Mouse (Mus musculus) liver, embryonic 13.5 days (tissue): ENCODE data around the gene Eva1a. TPM values are rescaled to one million over a fixed set of nuclear protein-coding genes. Genes with fewer than 3 reads are reported as not detected.

Experiments
- ATAC-seq: fragments of 200-750 bp; cut with Nextera tagmentation; 2 replicates; pipeline ENCODE4 v1.8.0; 2017; ENCODE audit warnings: low read depth, mild to moderate bottlenecking, moderate number of reproducible peaks, moderate library complexity
- DNase-seq: peaks from one replicate; pipeline ENCODE4 v3.0.0; 2022
- H3K27ac ChIP-seq: fragments of 300-500 bp; sonication (generic); 2 replicates; pipeline ENCODE4 v1.5.1; 2015; ENCODE audit warnings: moderate library complexity, mild to moderate bottlenecking, inconsistent platforms
- H3K27me3 ChIP-seq: fragments of 300-500 bp; sonication (generic); 2 replicates; pipeline ENCODE4 v1.6.1; 2015; ENCODE audit warnings: mild to moderate bottlenecking, inconsistent platforms
- H3K36me3 ChIP-seq: fragments of 300-500 bp; sonication (generic); 2 replicates; pipeline ENCODE4 v1.6.1; 2015; ENCODE audit warnings: mild to moderate bottlenecking, inconsistent platforms
- H3K4me1 ChIP-seq: fragments of 300-500 bp; sonication (generic); replicated peaks from 2 replicates; pipeline ENCODE4 v1.6.1; 2015; ENCODE audit warnings: inconsistent platforms
- H3K4me2 ChIP-seq: fragments of 300-500 bp; sonication (generic); 2 replicates; pipeline ENCODE4 v1.6.1; 2015; ENCODE audit warnings: inconsistent platforms, mild to moderate bottlenecking, moderate library complexity
- H3K4me3 ChIP-seq: fragments of 300-500 bp; sonication (generic); replicated peaks from 2 replicates; pipeline ENCODE4 v1.5.1; 2015; ENCODE audit warnings: mild to moderate bottlenecking, inconsistent platforms
- H3K9ac ChIP-seq: fragments of 300-500 bp; sonication (generic); 2 replicates; pipeline ENCODE4 v1.6.1; 2015; ENCODE audit warnings: mild to moderate bottlenecking, inconsistent platforms
- H3K9me3 ChIP-seq: fragments of 300-500 bp; sonication (generic); replicated peaks from 2 replicates; pipeline ENCODE4 v1.6.1; 2016; ENCODE audit warnings: inconsistent platforms
- WGBS: fragments of 180-500 bp; shearing (Covaris S2); methylation state at CpG from one replicate; pipeline ENCODE4 v1.1.7; 2015; ENCODE audit not compliant: insufficient replicate concordance; 5-methylcytosine and 5-hydroxymethylcytosine counted together
- polyA plus RNA-seq: library from polyadenylated mRNA; unstranded; fragments of >200 nt; fragmentation: Nextera tagmentation; extraction: Ambion mirVana; gene quantifications from 2 replicates; pipeline ENCODE4 v1.2.1, GENCODE M21; 2015

Gene Eva1a
- 5.1 and 6.4 TPM in 2 replicates for polyA plus RNA-seq

DNA sequence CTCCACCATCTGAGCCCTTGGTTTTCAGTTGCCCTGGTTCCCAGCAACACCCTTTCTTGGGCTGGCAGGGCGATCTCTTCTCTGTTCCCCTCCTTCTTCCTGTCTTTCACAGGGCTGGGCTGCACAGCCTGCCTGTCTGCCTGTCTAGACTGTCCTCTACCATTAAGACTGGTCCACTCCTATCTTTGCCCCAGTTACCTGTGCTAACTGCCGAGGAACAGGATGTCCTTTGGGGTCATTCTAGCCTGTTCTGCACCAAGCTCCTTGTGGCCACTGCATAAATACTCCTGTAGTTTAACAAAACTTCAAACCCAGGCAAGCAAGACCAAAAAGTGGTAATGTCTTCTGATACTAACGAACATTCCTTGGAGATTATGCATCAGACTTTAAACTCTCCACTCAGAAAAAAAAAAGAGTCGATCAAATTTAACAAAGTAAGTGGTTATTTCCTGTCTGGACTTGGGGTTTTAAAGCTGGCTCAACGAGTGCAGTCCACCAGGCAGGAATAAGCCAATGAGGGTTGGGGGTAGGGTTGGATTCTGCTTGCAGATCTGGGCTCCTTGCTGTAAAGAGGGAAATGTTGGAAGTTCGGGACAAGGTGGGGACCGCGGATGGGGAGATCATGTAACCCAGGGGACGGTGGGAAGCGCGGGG is at the start of gene Eva1a:
Eva1a (plus strand) TSS at position 210 of the 654 bp plus-strand sequence.
- H3K9me3 ChIP-seq = no peaks in the 10 kb centered on the region
- peaks cover 44% of the 10 kb centered on the region for H3K27me3 ChIP-seq
- DNase-seq (no peak), ATAC-seq (no peak)
- peak within 1 kb of the TSS; percentile 54 for H3K9ac ChIP-seq
- peak within 1 kb of the TSS; percentile 59 for H3K4me2 ChIP-seq
- peaks cover 3% of the 10 kb centered on the region for H3K4me1 ChIP-seq
- H3K36me3 ChIP-seq = no peaks in the 10 kb centered on the region
- H3K27ac ChIP-seq = peak within 1 kb of the TSS; percentile 50
- 6% methylated on average over 11 of the region's 11 CpGs for WGBS
- H3K4me3 ChIP-seq = peak within 1 kb of the TSS; percentile 55

DNA sequence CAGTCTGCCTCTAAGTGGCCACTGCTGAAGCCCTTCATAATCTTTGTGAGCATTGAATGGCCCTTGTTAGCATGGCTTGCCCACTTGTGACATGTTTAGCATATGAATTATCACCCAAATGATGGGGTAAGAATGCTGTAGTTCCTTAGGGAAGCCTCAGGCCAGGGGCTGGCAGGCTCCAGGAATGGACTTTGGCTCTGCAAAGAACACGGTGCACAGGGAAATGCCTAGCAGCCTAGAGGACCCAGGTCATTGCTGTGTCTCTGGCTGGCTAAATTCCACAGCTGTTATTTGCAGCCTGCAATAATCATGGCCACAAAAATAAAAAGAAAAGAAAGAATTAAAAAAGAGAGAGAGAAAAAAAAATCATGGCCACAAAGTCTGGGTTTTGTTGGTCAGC is 28.5 kb upstream of the Eva1a start:
- Histone ChIP-seq H3K4me3 (no peak overlapping the region), H3K4me1 (no peaks in the 10 kb centered on the region), H3K36me3 (no peaks in the 10 kb centered on the region), H3K4me2 (no peak overlapping the region), H3K27me3 (no peaks in the 10 kb centered on the region), H3K9ac (no peak overlapping the region), H3K27ac (no peak overlapping the region), H3K9me3 (no peaks in the 10 kb centered on the region)
- ATAC-seq (no peak), DNase-seq (no peak)
- WGBS = 58% methylated on average over 1 of the region's 1 CpGs

DNA sequence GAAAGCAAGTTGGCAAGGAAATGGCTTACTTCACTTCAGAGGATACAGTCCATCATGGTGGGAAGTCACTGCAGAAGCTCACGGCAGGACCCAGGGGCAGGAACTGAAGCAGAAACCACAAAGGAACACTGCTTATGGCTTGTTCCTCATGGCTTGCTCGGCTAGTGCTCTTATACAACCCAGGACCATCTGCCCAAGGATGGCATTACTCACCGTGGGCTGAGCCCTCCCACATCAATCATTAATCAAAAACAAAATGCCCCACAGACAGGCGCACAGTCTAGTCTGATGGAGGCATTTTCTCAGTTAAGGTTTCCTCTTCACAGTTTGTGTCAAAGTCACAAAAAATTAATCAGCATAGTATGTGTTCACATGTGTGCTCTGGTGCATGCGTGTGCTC is 19.8 kb upstream of the Eva1a start:
- ATAC-seq = no peak
- no peak overlapping the region for H3K27ac ChIP-seq
- no peaks in the 10 kb centered on the region for H3K9me3 ChIP-seq
- no peaks in the 10 kb centered on the region for H3K27me3 ChIP-seq
- no peak overlapping the region for H3K4me3 ChIP-seq
- no peak for DNase-seq
- H3K4me1 ChIP-seq = no peaks in the 10 kb centered on the region
- no peak overlapping the region for H3K9ac ChIP-seq
- H3K36me3 ChIP-seq = no peaks in the 10 kb centered on the region
- 51% methylated on average over 5 of the region's 5 CpGs for WGBS
- no peak overlapping the region for H3K4me2 ChIP-seq

DNA sequence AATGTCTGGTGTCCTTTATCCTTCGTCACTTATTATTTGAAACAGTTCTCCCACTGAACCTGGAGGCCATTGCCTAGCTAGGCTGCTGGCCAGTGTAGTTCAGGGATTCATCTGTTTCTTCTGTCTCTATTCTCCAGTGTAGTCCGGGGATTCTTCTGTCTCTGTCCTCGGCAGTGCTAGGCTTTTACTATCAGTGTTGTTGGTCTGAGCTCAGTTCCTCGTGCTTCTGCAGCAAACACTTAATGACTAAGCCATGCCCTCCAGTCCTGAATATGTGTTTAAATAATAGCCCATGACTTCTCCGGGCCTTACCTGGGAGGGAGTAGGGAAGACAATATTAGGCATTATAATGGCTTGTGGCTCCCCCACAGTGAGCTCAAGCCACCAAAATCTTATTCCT is 19.3 kb upstream of the Eva1a start:
- no peaks in the 10 kb centered on the region for H3K36me3 ChIP-seq
- H3K4me1 ChIP-seq = no peaks in the 10 kb centered on the region
- 70% methylated on average over 5 of the region's 5 CpGs for WGBS
- DNase-seq (no peak), ATAC-seq (no peak)
- H3K27me3 ChIP-seq = no peaks in the 10 kb centered on the region
- no peak overlapping the region for H3K9ac ChIP-seq
- no peak overlapping the region for H3K4me3 ChIP-seq
- no peak overlapping the region for H3K4me2 ChIP-seq
- H3K27ac ChIP-seq = no peak overlapping the region
- H3K9me3 ChIP-seq = no peaks in the 10 kb centered on the region

DNA sequence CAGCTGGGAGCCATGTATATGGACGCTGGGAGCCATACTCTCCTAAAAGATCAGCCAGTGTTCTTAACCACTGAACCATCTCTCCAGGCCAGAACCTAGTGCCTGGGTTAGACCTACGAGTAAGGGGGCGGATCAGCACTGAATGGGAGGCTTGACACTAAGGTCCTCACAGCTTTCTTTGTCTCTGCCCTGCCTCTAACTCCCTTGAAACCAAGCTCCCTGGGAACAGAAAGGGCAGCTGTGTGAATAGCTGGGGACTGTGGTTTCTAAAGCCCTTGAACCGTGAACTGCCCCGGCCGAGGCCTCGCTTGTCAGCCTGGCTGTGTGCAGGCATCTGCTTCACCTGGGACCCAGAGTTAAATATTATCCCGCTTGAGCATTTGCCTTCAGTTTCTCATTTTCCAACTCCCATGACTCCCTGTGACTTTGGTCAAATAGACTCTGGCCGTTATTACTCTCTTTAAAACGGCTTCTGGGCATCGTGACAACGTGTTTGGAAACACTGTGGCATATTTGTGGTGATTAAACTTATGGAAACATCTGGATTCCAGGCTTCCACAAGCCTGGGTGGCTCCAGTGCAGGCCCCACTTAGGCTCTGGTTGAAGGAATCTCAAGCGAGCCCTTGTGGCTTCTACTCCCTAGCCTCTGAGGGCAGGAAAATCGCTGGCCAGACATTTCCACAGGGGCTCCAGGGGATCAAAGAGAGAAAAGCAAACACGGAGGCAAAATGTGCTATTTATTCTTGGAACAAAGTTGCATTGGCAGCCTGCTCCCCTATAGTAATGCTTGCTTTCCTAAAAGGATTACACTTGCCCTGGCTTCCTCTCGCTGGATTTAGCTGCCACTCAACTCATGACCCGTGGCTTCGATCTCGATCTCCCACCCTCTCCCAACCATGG is 11.0 kb upstream of the Eva1a start:
- Histone ChIP-seq H3K4me3 (no peak overlapping the region), H3K4me1 (no peaks in the 10 kb centered on the region), H3K27me3 (no peaks in the 10 kb centered on the region), H3K4me2 (no peak overlapping the region), H3K9me3 (no peaks in the 10 kb centered on the region), H3K9ac (no peak overlapping the region), H3K36me3 (no peaks in the 10 kb centered on the region), H3K27ac (peak overlapping the region; percentile 73)
- peak; percentile 82 for ATAC-seq
- WGBS = 52% methylated on average over 19 of the region's 19 CpGs
- no peak for DNase-seq

DNA sequence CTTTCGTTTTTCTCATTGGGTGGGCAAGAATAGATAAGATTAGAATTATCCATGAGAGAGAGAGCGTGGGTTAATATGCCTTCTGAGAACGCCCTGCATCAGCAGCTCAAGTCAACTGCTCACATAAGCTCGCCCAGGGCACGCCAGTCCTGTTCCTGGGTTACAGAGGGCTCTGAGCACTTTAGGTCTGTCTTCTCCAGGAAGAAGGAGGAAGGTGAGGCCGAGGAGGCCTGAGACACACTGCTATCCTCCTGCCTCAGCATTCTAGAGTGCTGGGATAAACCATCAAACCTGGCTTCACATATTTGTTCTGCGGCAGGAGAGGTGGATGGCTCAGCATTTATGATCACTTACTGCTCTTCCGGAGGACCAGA is 10.3 kb upstream of the Eva1a start:
- ATAC-seq = no peak; the same call in 1 of the 2 replicates
- Histone ChIP-seq H3K9me3 (no peaks in the 10 kb centered on the region), H3K4me1 (no peaks in the 10 kb centered on the region), H3K27me3 (no peaks in the 10 kb centered on the region), H3K36me3 (no peaks in the 10 kb centered on the region), H3K4me3 (no peak overlapping the region), H3K9ac (no peak overlapping the region), H3K27ac (peak overlapping the region; percentile 73), H3K4me2 (no peak overlapping the region)
- no peak for DNase-seq
- 57% methylated on average over 8 of the region's 8 CpGs for WGBS

DNA sequence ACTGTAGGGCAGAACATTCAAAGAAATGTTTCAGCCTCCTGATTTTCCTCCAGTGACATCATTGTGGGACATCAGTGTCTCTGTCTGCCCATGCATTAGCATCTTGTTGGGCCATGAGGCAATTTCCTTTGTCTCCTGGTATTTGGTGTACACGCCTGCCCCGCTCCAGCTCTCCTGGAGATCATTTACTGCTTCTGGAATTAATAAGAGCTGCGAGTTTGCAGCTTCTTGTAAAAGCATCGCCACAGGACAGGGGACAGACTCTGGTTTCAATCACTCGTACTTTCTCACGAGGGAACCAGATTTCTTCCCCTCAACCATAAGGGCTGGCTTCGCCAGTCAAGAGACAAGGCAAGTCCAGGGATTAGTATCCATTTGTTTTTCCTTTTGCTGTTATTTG is 3.6 kb upstream of the Eva1a start:
- DNase-seq = no peak
- no peak overlapping the region for H3K4me3 ChIP-seq
- H3K36me3 ChIP-seq = no peaks in the 10 kb centered on the region
- H3K9ac ChIP-seq = no peak overlapping the region
- no peaks in the 10 kb centered on the region for H3K9me3 ChIP-seq
- H3K27ac ChIP-seq = no peak overlapping the region
- no peak overlapping the region for H3K4me2 ChIP-seq
- H3K27me3 ChIP-seq = peaks cover 24% of the 10 kb centered on the region
- ATAC-seq = no peak
- H3K4me1 ChIP-seq = no peaks in the 10 kb centered on the region
- WGBS = 59% methylated on average over 7 of the region's 7 CpGs

DNA sequence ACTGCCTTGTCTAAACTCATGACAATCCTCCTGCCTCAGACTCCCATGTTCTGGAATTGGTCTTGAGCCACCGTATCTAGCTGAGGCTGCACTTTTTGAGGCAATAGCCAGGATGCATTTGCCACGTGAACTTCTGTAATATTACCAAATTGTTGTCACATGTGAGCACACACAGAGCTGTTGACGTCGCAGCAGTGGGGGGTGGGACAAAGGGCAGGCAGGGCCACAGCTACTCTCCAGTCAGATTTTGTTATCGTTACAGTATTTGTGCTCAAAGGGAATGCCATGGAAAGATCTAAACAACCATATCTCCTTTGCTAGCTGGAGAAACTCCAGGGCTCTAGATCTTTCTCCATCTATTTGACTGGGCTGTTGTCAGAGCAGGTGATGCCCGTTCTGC is 1.6 kb upstream of the Eva1a start:
- Histone ChIP-seq H3K9ac (no peak overlapping the region), H3K27me3 (peaks cover 41% of the 10 kb centered on the region), H3K27ac (no peak overlapping the region), H3K4me3 (no peak overlapping the region), H3K9me3 (no peaks in the 10 kb centered on the region), H3K4me1 (0 out of 2 replicates have a peak, but pooled peaks cover 3% of the 10 kb centered on the region), H3K36me3 (no peaks in the 10 kb centered on the region), H3K4me2 (no peak overlapping the region)
- ATAC-seq (no peak), DNase-seq (no peak)
- 60% methylated on average over 6 of the region's 6 CpGs for WGBS

DNA sequence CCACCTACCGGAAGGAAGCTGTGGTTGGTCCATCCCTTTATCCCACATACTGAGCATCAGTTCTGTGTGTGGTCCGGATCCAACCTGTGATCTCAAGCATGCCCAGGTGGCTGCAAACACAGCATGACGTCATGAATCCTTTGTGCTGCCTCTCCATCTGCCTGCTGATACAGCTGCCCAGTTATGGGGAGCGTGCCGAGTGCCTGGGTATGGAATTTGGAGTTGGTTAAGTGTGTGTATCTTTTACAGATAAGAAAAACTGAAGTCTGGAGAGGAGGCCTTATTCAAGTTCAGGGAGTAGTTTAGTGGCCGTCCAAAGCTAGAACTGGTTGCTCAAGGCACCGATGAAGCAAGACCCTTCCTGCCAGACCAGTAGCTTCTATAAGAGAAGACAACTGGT is 875 bp upstream of the Eva1a start:
- no peak overlapping the region for H3K4me2 ChIP-seq
- no peak overlapping the region for H3K4me3 ChIP-seq
- H3K27me3 ChIP-seq = peaks cover 44% of the 10 kb centered on the region
- ATAC-seq = no peak
- no peak overlapping the region for H3K27ac ChIP-seq
- H3K4me1 ChIP-seq = peaks cover 3% of the 10 kb centered on the region; the same call in 1 of the 2 replicates
- H3K36me3 ChIP-seq = no peaks in the 10 kb centered on the region
- H3K9me3 ChIP-seq = no peaks in the 10 kb centered on the region
- no peak for DNase-seq
- 52% methylated on average over 7 of the region's 7 CpGs for WGBS
- no peak overlapping the region for H3K9ac ChIP-seq

DNA sequence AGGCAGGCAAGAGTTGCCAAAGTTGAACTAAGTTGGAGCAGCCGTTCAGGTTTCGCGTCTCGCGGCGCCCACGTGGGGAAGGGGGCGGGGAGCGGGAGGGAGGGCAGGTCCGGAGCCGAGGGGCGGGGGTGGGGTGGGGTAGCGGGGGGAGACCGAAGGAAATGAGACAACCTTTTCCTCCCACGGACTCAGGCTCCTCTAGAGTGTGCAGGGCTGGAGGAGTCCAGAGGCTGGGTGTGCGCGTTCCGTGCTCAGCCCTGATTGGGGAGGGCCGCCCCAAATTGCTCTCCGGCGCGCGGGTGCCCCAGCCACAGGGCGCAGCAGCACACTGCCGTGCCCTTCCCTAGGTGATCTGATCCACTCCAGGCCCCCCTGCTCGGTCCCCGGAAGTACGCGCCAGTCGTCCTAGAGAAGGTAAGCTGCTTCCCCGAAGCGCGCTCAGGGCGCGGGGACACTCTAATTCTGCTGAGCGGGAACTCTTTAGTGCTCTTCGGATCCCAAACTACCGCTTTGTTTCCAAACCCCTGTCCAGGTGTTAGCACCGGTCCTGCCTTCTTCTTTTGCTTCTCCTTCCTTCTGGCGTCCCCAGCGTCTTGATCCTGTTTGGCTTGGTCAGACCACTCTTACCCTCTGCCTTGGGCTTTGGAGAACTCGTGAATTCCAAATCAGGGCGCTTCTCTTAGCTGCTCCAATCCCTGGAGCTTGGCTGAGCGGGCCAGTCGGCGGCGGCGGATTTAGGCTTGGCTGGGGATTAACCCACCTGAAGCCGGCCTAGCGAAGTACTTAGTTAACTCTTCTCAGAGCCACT is 849 bp downstream of the Eva1a start:
- H3K9me3 ChIP-seq = no peaks in the 10 kb centered on the region
- H3K9ac ChIP-seq = peak overlapping the region; percentile 54
- ATAC-seq (peak; percentile 52), DNase-seq (no peak)
- peak overlapping the region; percentile 59 for H3K4me2 ChIP-seq
- H3K36me3 ChIP-seq = no peaks in the 10 kb centered on the region
- WGBS = 2% methylated on average over 37 of the region's 50 CpGs
- peak overlapping the region; percentile 55 for H3K4me3 ChIP-seq
- peaks cover 44% of the 10 kb centered on the region for H3K27me3 ChIP-seq
- H3K27ac ChIP-seq = peak overlapping the region; percentile 50
- H3K4me1 ChIP-seq = peaks cover 3% of the 10 kb centered on the region
